Mouse (Mus musculus): ENCODE data around the gene Insm2. TPM values are rescaled to one million over a fixed set of nuclear protein-coding genes. Genes with fewer than 3 reads are reported as not detected.

Insm2 gene
- 0.05 and 0.11 TPM in 2 replicates for polyA plus RNA-seq (2015; fragmentation: Nextera tagmentation; extraction: Ambion mirVana)

DNA sequence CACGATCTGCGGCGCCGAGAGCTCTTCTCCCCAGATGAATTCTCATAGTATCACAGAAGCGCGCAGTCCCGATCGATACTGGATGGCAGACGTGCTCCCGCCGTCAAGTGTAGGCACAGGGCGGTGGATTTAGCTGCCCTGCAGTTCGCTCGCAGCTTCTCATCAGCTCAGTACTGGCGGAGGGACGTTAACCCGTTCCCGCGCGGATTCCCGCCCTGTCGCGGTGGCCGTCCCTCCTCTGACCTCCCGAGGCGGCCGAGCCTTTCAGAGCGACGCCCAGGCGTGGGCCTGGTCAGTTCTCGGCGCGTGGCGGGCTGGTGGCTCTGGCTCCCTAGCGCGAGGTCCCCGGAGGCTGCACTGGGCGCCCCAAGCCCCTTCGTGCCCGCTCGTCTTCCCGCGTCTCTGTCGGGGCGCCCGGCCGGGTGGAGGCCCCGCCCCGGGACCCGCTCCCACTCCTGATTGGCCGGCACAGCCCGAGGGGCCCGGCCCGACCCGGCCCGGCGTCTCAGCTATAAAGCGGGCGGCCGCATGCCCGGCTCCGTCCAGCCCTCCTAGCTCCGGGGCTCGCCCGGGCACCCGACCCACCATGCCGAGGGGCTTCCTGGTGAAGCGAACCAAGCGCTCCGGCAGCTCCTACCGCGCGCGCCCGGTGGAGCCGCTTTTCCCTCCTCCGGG is at the start of gene Insm2:
TSS of gene Insm2 (plus strand) at position 541 of the 675 bp plus-strand sequence.

GRCm38 (mm10) chr12:55565206-55565605 is 34.0 kb upstream of the Insm2 start, which contains the start of gene Aldoart2:
Aldoart2 (plus strand) TSS chr12:55565239.

Other genes with a start within 250 kb of the Insm2 start
- gene Psma6, start 215.2 kb upstream of the Insm2 start, polyA plus RNA-seq (2015; fragmentation: Nextera tagmentation; extraction: Ambion mirVana): 291 and 294 TPM in 2 replicates
- 56.3 and 60.7 TPM in 2 replicates for gene Nfkbia, start 106.8 kb upstream of the Insm2 start, polyA plus RNA-seq (2015; fragmentation: Nextera tagmentation; extraction: Ambion mirVana)
- gene Aldoart2, start 34.2 kb upstream of the Insm2 start, polyA plus RNA-seq (2015; fragmentation: Nextera tagmentation; extraction: Ambion mirVana): not detected in 2 replicates
- 8.8 and 9.6 TPM in 2 replicates for gene Ralgapa1, start 221.7 kb downstream of the Insm2 start, polyA plus RNA-seq (2015; fragmentation: Nextera tagmentation; extraction: Ambion mirVana)
- 22.4 and 22.5 TPM in 2 replicates for gene Brms1l, start 236.9 kb downstream of the Insm2 start, polyA plus RNA-seq (2015; fragmentation: Nextera tagmentation; extraction: Ambion mirVana)

Measured in spleen, postnatal 0 days (tissue).